Mouse (Mus musculus): ENCODE data around the gene Glb1.
"Not testable (repeated sequence)": the region's sequence is repeated elsewhere in the genome, so short reads cannot be mapped to it uniquely, and the experiment has no call there.

Gene Glb1

GRCm38 (mm10) chr9:114400949-114401684 is at the start of gene Glb1, which contains the start of gene Tmppe:
Glb1 (plus strand) TSS chr9:114401076.
Tmppe (plus strand) TSS chr9:114401105.
- DNase-seq (ENCODE audit: low spot score) = peak; percentile 64

GRCm38 (mm10) chr9:114367783-114368470 is 32.9 kb upstream of the Glb1 start:
- DNase-seq (ENCODE audit: low spot score) = peak; percentile 73

GRCm38 (mm10) chr9:114368471-114368858 is 32.4 kb upstream of the Glb1 start:
- no peak for DNase-seq (ENCODE audit: low spot score)

GRCm38 (mm10) chr9:114369389-114369788 is 31.5 kb upstream of the Glb1 start:
- DNase-seq (ENCODE audit: low spot score) = not testable (repeated sequence)

GRCm38 (mm10) chr9:114371717-114372116 is 29.2 kb upstream of the Glb1 start:
- not testable (repeated sequence) for DNase-seq (ENCODE audit: low spot score)

- no peak for DNase-seq (ENCODE audit: low spot score)
These were observed 25.5 kb upstream of the Glb1 start for GRCm38 (mm10) chr9:114375276-114375962.

GRCm38 (mm10) chr9:114377168-114377567 is 23.7 kb upstream of the Glb1 start:
- DNase-seq (ENCODE audit: low spot score) = no peak

GRCm38 (mm10) chr9:114379871-114380270 is 21.0 kb upstream of the Glb1 start:
- DNase-seq (ENCODE audit: low spot score) = no peak

- no peak for DNase-seq (ENCODE audit: low spot score)
These were observed 19.8 kb upstream of the Glb1 start for GRCm38 (mm10) chr9:114380881-114381733.

GRCm38 (mm10) chr9:114382936-114383710 is 17.8 kb upstream of the Glb1 start:
- DNase-seq (ENCODE audit: low spot score) = no peak

GRCm38 (mm10) chr9:114384691-114385090 is 16.2 kb upstream of the Glb1 start:
- no peak for DNase-seq (ENCODE audit: low spot score)

GRCm38 (mm10) chr9:114385160-114385559 is 15.7 kb upstream of the Glb1 start:
- no peak for DNase-seq (ENCODE audit: low spot score)

GRCm38 (mm10) chr9:114387086-114387485 is 13.8 kb upstream of the Glb1 start:
- DNase-seq (ENCODE audit: low spot score) = no peak

GRCm38 (mm10) chr9:114388288-114388687 is 12.6 kb upstream of the Glb1 start:
- no peak for DNase-seq (ENCODE audit: low spot score)

- DNase-seq (ENCODE audit: low spot score) = no peak
These were observed 12.0 kb upstream of the Glb1 start for GRCm38 (mm10) chr9:114388701-114389370.

GRCm38 (mm10) chr9:114389371-114389904 is 11.4 kb upstream of the Glb1 start:
- DNase-seq (ENCODE audit: low spot score) = no peak

GRCm38 (mm10) chr9:114389905-114390748 is 10.7 kb upstream of the Glb1 start, which contains the start of gene Crtap:
Crtap (minus strand) TSS chr9:114390675.
- peak; percentile 63 for DNase-seq (ENCODE audit: low spot score)

- no peak for DNase-seq (ENCODE audit: low spot score)
These were observed 10.2 kb upstream of the Glb1 start for GRCm38 (mm10) chr9:114390749-114391075.

- DNase-seq (ENCODE audit: low spot score) = not testable (repeated sequence)
These were observed 6.7 kb upstream of the Glb1 start for GRCm38 (mm10) chr9:114394136-114394535.

Measured in urinary bladder, postnatal 25 days (tissue).